Mouse (Mus musculus) heart, embryonic 15.5 days (tissue): ENCODE data around the gene Zbp1. TPM values are rescaled to one million over a fixed set of nuclear protein-coding genes. Genes with fewer than 3 reads are reported as not detected.

Source experiments
- ATAC-seq: fragments of 200-750 bp; cut with Nextera tagmentation; replicated peaks from 2 replicates; pipeline ENCODE4 v1.8.0; 2017; ENCODE audit warnings: low read depth, moderate TSS enrichment; ENCODE audit not compliant: insufficient number of reproducible peaks, insufficient read depth, low FRiP score
- H3K27ac ChIP-seq: fragments of 300-500 bp; sonication (generic); 2 replicates; pipeline ENCODE4 v1.5.1; 2015; ENCODE audit warnings: mild to moderate bottlenecking, inconsistent platforms
- H3K27me3 ChIP-seq: fragments of 300-500 bp; sonication (generic); 2 replicates; pipeline ENCODE4 v1.6.1; 2015; ENCODE audit warnings: inconsistent platforms
- H3K36me3 ChIP-seq: fragments of 300-500 bp; sonication (generic); 2 replicates; pipeline ENCODE4 v1.6.1; 2015; ENCODE audit warnings: mild to moderate bottlenecking, inconsistent platforms
- H3K4me1 ChIP-seq: fragments of 300-500 bp; sonication (generic); replicated peaks from 2 replicates; pipeline ENCODE4 v1.6.1; 2015; ENCODE audit warnings: inconsistent platforms
- H3K4me2 ChIP-seq: fragments of 300-500 bp; sonication (generic); 2 replicates; pipeline ENCODE4 v1.6.1; 2015; ENCODE audit warnings: inconsistent platforms, mild to moderate bottlenecking, moderate library complexity
- H3K4me3 ChIP-seq: fragments of 300-500 bp; sonication (generic); 2 replicates; pipeline ENCODE4 v1.5.1; 2015; ENCODE audit warnings: mild to moderate bottlenecking, inconsistent platforms
- H3K9ac ChIP-seq: fragments of 300-500 bp; sonication (generic); 2 replicates; pipeline ENCODE4 v1.6.1; 2015; ENCODE audit warnings: mild to moderate bottlenecking, inconsistent platforms
- H3K9me3 ChIP-seq: fragments of 300-500 bp; sonication (generic); replicated peaks from 2 replicates; pipeline ENCODE4 v1.6.1; 2016; ENCODE audit warnings: inconsistent platforms
- WGBS: fragments of 180-500 bp; shearing (Covaris S2); methylation state at CpG from one replicate; pipeline ENCODE4 v1.1.7; 2015; ENCODE audit warnings: mixed read lengths; 5-methylcytosine and 5-hydroxymethylcytosine counted together
- polyA plus RNA-seq: library from polyadenylated mRNA; unstranded; fragments of >200 nt; fragmentation: Nextera tagmentation; extraction: Ambion mirVana; gene quantifications from 2 replicates; pipeline ENCODE4 v1.2.1, GENCODE M21; 2015

Zbp1 gene
- polyA plus RNA-seq, 1 experiment from 2014 or later: 0.68 TPM

GRCm38 (mm10) chr2:173164946-173165345, 53.8 kb downstream of the Zbp1 start:
- peaks cover 8% of the 10 kb centered on the region; the same call in 1 of the 2 replicates for H3K27me3 ChIP-seq
- WGBS: 83% methylated on average over 10 of the region's 10 CpGs

GRCm38 (mm10) chr2:173164358-173164757, 54.4 kb downstream of the Zbp1 start:
- H3K4me1 ChIP-seq: peaks cover 6% of the 10 kb centered on the region

More at GRCm38 (mm10) chr2:173164946-173165345, 53.8 kb downstream of the Zbp1 start:
- Histone ChIP-seq H3K4me1 (peaks cover under 1% of the 10 kb centered on the region), H3K4me2 (no peak overlapping the region), H3K36me3 (no peaks in the 10 kb centered on the region), H3K27ac (no peak overlapping the region), H3K4me3 (no peak overlapping the region), H3K9ac (no peak overlapping the region), H3K9me3 (no peaks in the 10 kb centered on the region)
- no peak for ATAC-seq

GRCm38 (mm10) chr2:173163380-173163779, 55.3 kb downstream of the Zbp1 start:
- H3K4me1 ChIP-seq: peaks cover 9% of the 10 kb centered on the region

More at GRCm38 (mm10) chr2:173164358-173164757, 54.4 kb downstream of the Zbp1 start:
- ATAC-seq: no peak
- H3K27me3 ChIP-seq: 0 out of 2 replicates have a peak, but pooled peaks cover 4% of the 10 kb centered on the region
- no peak overlapping the region for H3K27ac ChIP-seq
- H3K9me3 ChIP-seq: no peaks in the 10 kb centered on the region
- no peak overlapping the region for H3K9ac ChIP-seq
- H3K4me2 ChIP-seq: no peak overlapping the region
- H3K4me3 ChIP-seq: no peak overlapping the region
- no peaks in the 10 kb centered on the region for H3K36me3 ChIP-seq
- WGBS: 41% methylated on average over 2 of the region's 2 CpGs

GRCm38 (mm10) chr2:173159354-173160311, 59.1 kb downstream of the Zbp1 start:
- H3K4me3 ChIP-seq: no peak overlapping the region
- peak overlapping the region; percentile 20 for H3K27ac ChIP-seq
- H3K9ac ChIP-seq: no peak overlapping the region
- ATAC-seq: no peak
- no peaks in the 10 kb centered on the region for H3K27me3 ChIP-seq
- no peaks in the 10 kb centered on the region for H3K36me3 ChIP-seq
- H3K4me2 ChIP-seq: no peak overlapping the region
- H3K4me1 ChIP-seq: peaks cover 9% of the 10 kb centered on the region
- no peaks in the 10 kb centered on the region for H3K9me3 ChIP-seq
- 51% methylated on average over 24 of the region's 24 CpGs for WGBS

More at GRCm38 (mm10) chr2:173163380-173163779, 55.3 kb downstream of the Zbp1 start:
- no peak overlapping the region for H3K4me2 ChIP-seq
- WGBS: 83% methylated on average over 8 of the region's 8 CpGs
- no peak for ATAC-seq
- H3K9ac ChIP-seq: no peak overlapping the region
- H3K27ac ChIP-seq: no peak overlapping the region
- no peaks in the 10 kb centered on the region for H3K36me3 ChIP-seq
- H3K9me3 ChIP-seq: no peaks in the 10 kb centered on the region
- H3K4me3 ChIP-seq: no peak overlapping the region
- no peaks in the 10 kb centered on the region for H3K27me3 ChIP-seq

GRCm38 (mm10) chr2:173158390-173159055, 60.2 kb downstream of the Zbp1 start:
- ATAC-seq: no peak

GRCm38 (mm10) chr2:173157871-173158270, 60.9 kb downstream of the Zbp1 start:
- 82% methylated on average over 4 of the region's 4 CpGs for WGBS
- ATAC-seq: no peak
- Histone ChIP-seq H3K9ac (no peak overlapping the region), H3K4me3 (no peak overlapping the region), H3K9me3 (no peaks in the 10 kb centered on the region), H3K27me3 (no peaks in the 10 kb centered on the region), H3K27ac (no peak overlapping the region), H3K4me2 (no peak overlapping the region), H3K36me3 (no peaks in the 10 kb centered on the region), H3K4me1 (peaks cover 13% of the 10 kb centered on the region)

More at GRCm38 (mm10) chr2:173158390-173159055, 60.2 kb downstream of the Zbp1 start:
- Histone ChIP-seq H3K27ac (no peak overlapping the region), H3K9me3 (no peaks in the 10 kb centered on the region), H3K36me3 (no peaks in the 10 kb centered on the region), H3K27me3 (no peaks in the 10 kb centered on the region), H3K4me1 (peaks cover 9% of the 10 kb centered on the region), H3K4me3 (no peak overlapping the region), H3K4me2 (no peak overlapping the region), H3K9ac (no peak overlapping the region)
- 87% methylated on average over 19 of the region's 19 CpGs for WGBS

- WGBS: 53% methylated on average over 4 of the region's 4 CpGs
- Histone ChIP-seq H3K9me3 (no peaks in the 10 kb centered on the region), H3K27ac (no peak overlapping the region), H3K4me2 (no peak overlapping the region), H3K9ac (no peak overlapping the region), H3K4me1 (peaks cover 18% of the 10 kb centered on the region), H3K4me3 (no peak overlapping the region), H3K27me3 (no peaks in the 10 kb centered on the region), H3K36me3 (no peaks in the 10 kb centered on the region)
- ATAC-seq: no peak
Observed at GRCm38 (mm10) chr2:173157376-173157775, 61.3 kb downstream of the Zbp1 start.

GRCm38 (mm10) chr2:173156923-173157322, 61.8 kb downstream of the Zbp1 start:
- no peak for ATAC-seq
- Histone ChIP-seq H3K9ac (no peak overlapping the region), H3K27ac (no peak overlapping the region), H3K4me1 (peaks cover 22% of the 10 kb centered on the region), H3K4me3 (no peak overlapping the region), H3K4me2 (no peak overlapping the region), H3K9me3 (no peaks in the 10 kb centered on the region), H3K36me3 (no peaks in the 10 kb centered on the region), H3K27me3 (no peaks in the 10 kb centered on the region)
- WGBS: 81% methylated on average over 13 of the region's 13 CpGs

Other genes with a start within 250 kb of the Zbp1 start
- gene Spo11, start 241.2 kb downstream of the Zbp1 start, polyA plus RNA-seq: 0.74 TPM in 1 of 2 replicates, not detected in the other
- 84.8 and 96.2 TPM in 2 replicates for gene Rae1, start 218.8 kb downstream of the Zbp1 start, polyA plus RNA-seq
- gene Rbm38, start 198.4 kb downstream of the Zbp1 start, polyA plus RNA-seq: 108 and 120 TPM in 2 replicates
- gene Ctcfl, start 99.4 kb downstream of the Zbp1 start, polyA plus RNA-seq: 0.66 and 0.94 TPM in 2 replicates
- 0.10 and 0.16 TPM in 2 replicates for gene Pck1, start 65.9 kb downstream of the Zbp1 start, polyA plus RNA-seq
- 4.6 and 5.1 TPM in 2 replicates for gene Pmepa1, start 57.6 kb upstream of the Zbp1 start, polyA plus RNA-seq